Mouse (Mus musculus) cerebellum, adult 9-10 months (tissue): ENCODE measurements around the gene Vmn2r50.
"Not testable (repeated sequence)": the region's sequence is repeated elsewhere in the genome, so short reads cannot be mapped to it uniquely, and the experiment has no call there.

Experiments
- DNase-seq: peaks from one replicate; pipeline ENCODE4 v3.0.0; 2022

The Vmn2r50 gene

DNA sequence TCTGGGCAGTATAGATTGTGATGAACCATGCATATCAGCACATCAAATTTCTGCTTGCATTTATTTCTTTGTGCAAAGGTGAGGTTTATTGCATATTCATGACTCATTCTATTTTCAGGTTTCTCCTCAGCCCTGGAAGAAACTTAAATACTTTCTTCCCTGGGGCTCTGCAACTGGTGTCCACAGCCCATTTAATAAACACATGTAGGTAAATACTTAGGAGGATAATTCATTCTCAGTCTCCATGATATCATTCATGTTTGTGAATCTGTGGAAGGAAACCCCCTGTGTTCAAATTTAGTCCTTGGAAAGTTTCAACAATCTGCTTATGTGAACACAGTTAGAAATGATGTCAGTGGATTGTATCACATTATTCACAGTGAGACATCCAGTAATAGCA lies at the start of gene Vmn2r50:
Vmn2r50 (minus strand) TSS at position 101 of the 400 bp plus-strand sequence.
- not testable (repeated sequence) for DNase-seq

DNA sequence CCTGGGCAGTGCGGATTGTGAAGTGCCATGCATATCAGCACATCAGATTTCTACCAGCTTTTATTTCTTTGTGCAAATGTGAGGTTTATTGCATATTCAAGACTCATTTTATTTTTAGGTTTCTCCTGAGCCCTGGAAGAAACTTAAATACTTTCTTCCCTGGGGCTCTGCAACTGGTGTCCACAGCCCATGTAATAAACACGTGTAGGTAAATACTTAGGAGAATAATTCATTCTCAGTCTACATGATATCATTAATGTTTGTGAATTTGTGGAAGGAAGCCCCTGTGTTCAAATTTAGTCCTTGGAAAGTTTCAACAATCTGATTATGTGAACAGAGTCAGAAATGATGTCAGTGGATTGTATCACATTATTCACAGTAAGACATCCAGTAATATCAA lies 60.9 kb downstream of the Vmn2r50 start, which contains the start of gene Vmn2r49:
Vmn2r49 (minus strand) TSS at position 101 of the 400 bp plus-strand sequence.
- not testable (repeated sequence) for DNase-seq
